Comparison of ENCODE assay signal across 8 mouse cellular contexts in genomic region chr6:125361467-125362291, GRCm38 (mm10). TPM values are rescaled to one million over a fixed set of nuclear protein-coding genes. Genes with fewer than 3 reads are reported as not detected.
DNase-seq lines count a peak whose midpoint lies in the region; ATAC-seq and TF ChIP-seq lines count a peak whose summit lies in the region.

No protein-coding gene starts in this region.

- no peak overlapping the region for H3K27ac ChIP-seq in kidney, postnatal 0 days
- no peak overlapping the region for H3K27ac ChIP-seq in midbrain, embryonic 12.5 days (replicated peaks)

- H3K4me1 ChIP-seq in kidney, postnatal 0 days (replicated peaks; ENCODE audit: insufficient read depth, low read length): peaks cover 7% of the 10 kb centered on the region; the same call in 1 of the 2 replicates
- H3K4me1 ChIP-seq in midbrain, embryonic 12.5 days: peaks cover 22% of the 10 kb centered on the region

- H3K4me2 ChIP-seq in kidney, postnatal 0 days (ENCODE audit: low read length): no peak overlapping the region
- peak overlapping the region; percentile 44 for H3K4me2 ChIP-seq in midbrain, embryonic 12.5 days (replicated peaks)

- ATAC-seq in kidney, postnatal 0 days (replicated peaks; ENCODE audit: low FRiP score, low read depth): peak; percentile 35; the same call in 1 of the 2 replicates
- ATAC-seq in midbrain, embryonic 12.5 days (ENCODE audit: low FRiP score, low read depth): peak; percentile 38; the same call in 1 of the 2 replicates
- ATAC-seq in megakaryocyte, adult 5-6 weeks (ENCODE audit: poor library complexity, severe bottlenecking): no peak

- H3K4me3 ChIP-seq in kidney, postnatal 0 days (replicated peaks; ENCODE audit: low read depth, low read length): no peak overlapping the region
- H3K4me3 ChIP-seq in midbrain, embryonic 12.5 days: peak overlapping the region; percentile 20

- WGBS in kidney, postnatal 0 days: 53% methylated on average over 38 of the region's 38 CpGs
- 20% methylated on average over 38 of the region's 38 CpGs for WGBS in midbrain, embryonic 12.5 days

- peak; percentile 50 for DNase-seq in ovary, postnatal 36 days (ENCODE audit: low spot score)
- DNase-seq in ovary, adult 18-20 months (ENCODE audit: low spot score): no peak
- DNase-seq in adrenal gland, postnatal 14 days: peak; percentile 81
- DNase-seq in frontal cortex, postnatal 36 days (ENCODE audit: low spot score in 2 of 2): peak; percentile 36 to 52
- DNase-seq in kidney, postnatal 0 days (ENCODE audit: low spot score): peak; percentile 65
- no peak for DNase-seq in spleen, postnatal 14 days (ENCODE audit: low spot score in 2 of 2)

- peak; percentile 60; the same call in 1 of the 2 replicates for TF ChIP-seq CTCF in kidney, postnatal 0 days (IDR thresholded peaks at IDR 0.05; ENCODE audit: low read depth)

- no peaks in the 10 kb centered on the region for H3K9me3 ChIP-seq in kidney, postnatal 0 days (replicated peaks; ENCODE audit: low read length)
- H3K9me3 ChIP-seq in midbrain, embryonic 12.5 days: no peaks in the 10 kb centered on the region

- H3K36me3 ChIP-seq in kidney, postnatal 0 days (ENCODE audit: insufficient read depth, low read length): peaks cover 38% of the 10 kb centered on the region
- peaks cover 15% of the 10 kb centered on the region for H3K36me3 ChIP-seq in midbrain, embryonic 12.5 days

- no peaks in the 10 kb centered on the region for H3K27me3 ChIP-seq in kidney, postnatal 0 days (ENCODE audit: insufficient read depth, low read length)
- H3K27me3 ChIP-seq in midbrain, embryonic 12.5 days: peaks cover 62% of the 10 kb centered on the region

- no peak overlapping the region for H3K9ac ChIP-seq in kidney, postnatal 0 days (ENCODE audit: low read depth, low read length)
- H3K9ac ChIP-seq in midbrain, embryonic 12.5 days (replicated peaks): peak overlapping the region; percentile 28; the same call in 1 of the 2 replicates

RNA-seq across cellular contexts. Expression of gene Tnfrsf1a, which starts 12.5 kb away (rescaled TPM):
- 210 and 220 TPM in 2 replicates for total RNA-seq in adrenal gland, postnatal 14 days (2021)
- 77.9 and 80.4 TPM in 2 replicates for polyA plus RNA-seq in kidney, postnatal 0 days (2015; fragmentation: Nextera tagmentation; extraction: Ambion mirVana)
- 17.7 and 22.8 TPM in 2 replicates for polyA plus RNA-seq in midbrain, embryonic 12.5 days (2016; fragmentation: Nextera tagmentation; extraction: Ambion mirVana)
- total RNA-seq in megakaryocyte, adult 5-6 weeks (2015): 96.4 and 101 TPM in 2 replicates
- 90.2 and 116 TPM in 2 replicates for total RNA-seq in megakaryocyte, adult 5-6 weeks (2017)

RNA-seq across cellular contexts. Expression of gene Plekhg6, which starts 18.9 kb away (rescaled TPM):
- 0.38 and 0.52 TPM in 2 replicates for total RNA-seq in adrenal gland, postnatal 14 days (2021)
- polyA plus RNA-seq in kidney, postnatal 0 days (2015; fragmentation: Nextera tagmentation; extraction: Ambion mirVana): 3.1 and 3.4 TPM in 2 replicates
- 0.05 and 0.17 TPM in 2 replicates for polyA plus RNA-seq in midbrain, embryonic 12.5 days (2016; fragmentation: Nextera tagmentation; extraction: Ambion mirVana)
- total RNA-seq in megakaryocyte, adult 5-6 weeks (2015): not detected in 2 replicates
- total RNA-seq in megakaryocyte, adult 5-6 weeks (2017): not detected in 2 replicates

RNA-seq across cellular contexts. Expression of gene Scnn1a, which starts 41.2 kb away (rescaled TPM):
- 1.0 and 1.9 TPM in 2 replicates for total RNA-seq in adrenal gland, postnatal 14 days (2021)
- 19.9 and 22.7 TPM in 2 replicates for polyA plus RNA-seq in kidney, postnatal 0 days (2015; fragmentation: Nextera tagmentation; extraction: Ambion mirVana)
- 0.41 and 0.43 TPM in 2 replicates for polyA plus RNA-seq in midbrain, embryonic 12.5 days (2016; fragmentation: Nextera tagmentation; extraction: Ambion mirVana)
- 9.0 and 9.5 TPM in 2 replicates for total RNA-seq in megakaryocyte, adult 5-6 weeks (2015)
- 0.99 and 1.6 TPM in 2 replicates for total RNA-seq in megakaryocyte, adult 5-6 weeks (2017)

RNA-seq across cellular contexts. Expression of gene Ltbr, which starts 48.0 kb away (rescaled TPM):
- 68.7 and 70.0 TPM in 2 replicates for total RNA-seq in adrenal gland, postnatal 14 days (2021)
- polyA plus RNA-seq in kidney, postnatal 0 days (2015; fragmentation: Nextera tagmentation; extraction: Ambion mirVana): 69.8 and 71.6 TPM in 2 replicates
- 18.3 and 20.2 TPM in 2 replicates for polyA plus RNA-seq in midbrain, embryonic 12.5 days (2016; fragmentation: Nextera tagmentation; extraction: Ambion mirVana)
- 30.0 and 30.6 TPM in 2 replicates for total RNA-seq in megakaryocyte, adult 5-6 weeks (2015)
- 57.1 and 59.9 TPM in 2 replicates for total RNA-seq in megakaryocyte, adult 5-6 weeks (2017)

Comparison
In these comparisons a context has a peak if more than half of its experiments do, and no peak if none do; other contexts are left out.
1. DNase-seq: peak in ovary, postnatal 36 days (single experiment), adrenal gland, postnatal 14 days (single experiment), frontal cortex, postnatal 36 days (2 of 2) and kidney, postnatal 0 days (single experiment); none in ovary, adult 18-20 months (single experiment) and spleen, postnatal 14 days (0 of 2).